Mouse (Mus musculus) small intestine, adult 2 months (tissue): ENCODE data around the gene Cir1.

Experiments
- CTCF ChIP-seq: fragments of 200-500 bp; IDR thresholded peaks from 2 replicates; pipeline ENCODE4 v1.5.1; 2012; ENCODE audit warnings: low read depth, mild to moderate bottlenecking, control low read depth, inconsistent platforms, low read length, moderate library complexity, mixed read lengths; ENCODE audit not compliant: insufficient replicate concordance, insufficient read length; ENCODE audit errors: extremely low read depth
- POLR2A ChIP-seq: fragments of 200-500 bp; IDR thresholded peaks from 2 replicates; pipeline ENCODE4 v1.6.1; 2012; ENCODE audit warnings: low read depth, mild to moderate bottlenecking, control low read depth, inconsistent platforms, low read length, moderate library complexity

GRCm38 (mm10) chr2:73271459-73272161 lies 40.9 kb downstream of the Cir1 start, which contains the start of gene Sp9:
- TF ChIP-seq CTCF (no peak), POLR2A (no peak)
